Comparison of ENCODE assay signal across 8 mouse cellular contexts in genomic region chr6:99552816-99553215, GRCm38 (mm10).
"Had no signal": no experiment of that assay in that cellular context is flagged by ENCODE, and none has a peak within 500 bp of the region (broad histone marks: within the 10 kb centered on the region; RNA-seq: fewer than 3 reads in every experiment).

No protein-coding gene starts in this region.

- DNase-seq: liver, postnatal 0 days; lung, adult 2 months; lung, postnatal 14 days; lung, postnatal 36 days; right cerebral cortex, postnatal 14 days; thymus, adult 2 months; thymus, postnatal 25 days; thymus, postnatal 4 days had no signal
